Mouse (Mus musculus): ENCODE data around the gene Ap3d1.

GRCm38 (mm10) chr10:80705479-80705878 is 36.6 kb downstream of the Ap3d1 start:
- TF ChIP-seq CTCF (IDR thresholded peaks at IDR 0.05; ENCODE audit: borderline replicate concordance, extremely low read depth, insufficient read depth, insufficient read length) (no peak), POLR2A (IDR thresholded peaks at IDR 0.05; ENCODE audit: borderline replicate concordance, extremely low read depth, insufficient read depth, insufficient read length, poor library complexity, severe bottlenecking) (no peak)
